Mouse (Mus musculus): ENCODE measurements around the gene Rps19. TPM values are rescaled to one million over a fixed set of nuclear protein-coding genes. Genes with fewer than 3 reads are reported as not detected.
A peak's percentile ranks its signal among the peaks of the same experiment; 100 is the strongest.
"Not testable (repeated sequence)": the region's sequence is repeated elsewhere in the genome, so short reads cannot be mapped to it uniquely, and the experiment has no call there.

Gene Rps19
- total and polyA plus RNA-seq, 3 experiments = 1,739 to 4,140 (median 2,094) TPM

DNA sequence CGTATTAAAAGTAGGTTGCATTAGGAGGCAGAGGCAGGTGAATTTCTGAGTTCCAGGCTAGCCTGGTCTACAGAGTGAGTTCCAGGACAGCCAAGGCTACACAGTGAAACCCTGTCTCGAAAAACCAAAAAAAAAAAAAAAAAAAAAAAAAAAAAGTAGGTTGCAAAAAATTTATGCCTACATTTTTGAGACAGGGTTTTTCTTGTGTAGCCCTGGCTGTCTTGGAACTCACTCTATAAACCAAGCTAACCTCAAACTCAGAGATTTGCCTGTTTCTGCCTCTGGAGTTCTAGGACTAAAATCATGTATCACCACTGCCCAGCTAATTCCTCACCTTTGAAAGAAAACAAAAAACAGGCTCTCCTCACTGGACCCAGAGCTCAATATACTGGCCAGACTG lies 11.6 kb downstream of the Rps19 start:
- H3K4me2 ChIP-seq (ENCODE audit: insufficient read depth, low read depth, poor library complexity, severe bottlenecking); in situ Hi-C loops (cut with MboI; ENCODE audit: low pct_ligation_motif_present, low pct_unique_long_range_greater_than_20kb, low sequenced_read_pairs); H3K9me3 ChIP-seq (replicated peaks; ENCODE audit: low read length); dilution Hi-C loops (cut with MboI; ENCODE audit: extremely low pct_ligation_motif_present, extremely low pct_unique_long_range_greater_than_20kb, low sequenced_read_pairs); H3K9ac ChIP-seq (ENCODE audit: insufficient read depth, low read depth); H3K4me3 ChIP-seq (replicated peaks in 1 of 3; ENCODE audit: low read depth in 2 of 3, low read length in 2 of 3, poor library complexity in 1 of 3); H3K27me3 ChIP-seq (replicated peaks); DNase-seq (ENCODE audit: extremely low read depth): not testable (repeated sequence)
- peak; percentile 59 for TF ChIP-seq ZNF384 (IDR thresholded peaks at IDR 0.05; ENCODE audit: low read depth, low read length)
- Histone ChIP-seq H3K4me1 (ENCODE audit: control insufficient read depth in 1 of 2, insufficient read depth in 2 of 2) (peaks cover 13 to 64% of the 10 kb centered on the region in 2 experiments), H3K36me3 (replicated peaks in 1 of 2; ENCODE audit: control insufficient read depth in 1 of 2, insufficient read depth in 1 of 2, low read length in 1 of 2) (peaks cover 15 to 23% of the 10 kb centered on the region in 2 experiments), H3K27ac (ENCODE audit: insufficient read depth, low read depth) (peak overlapping the region; percentile 82), H3K79me2 (replicated peaks; ENCODE audit: control insufficient read depth, extremely low read depth, insufficient read depth, poor library complexity, severe bottlenecking) (peaks cover 12% of the 10 kb centered on the region)

DNA sequence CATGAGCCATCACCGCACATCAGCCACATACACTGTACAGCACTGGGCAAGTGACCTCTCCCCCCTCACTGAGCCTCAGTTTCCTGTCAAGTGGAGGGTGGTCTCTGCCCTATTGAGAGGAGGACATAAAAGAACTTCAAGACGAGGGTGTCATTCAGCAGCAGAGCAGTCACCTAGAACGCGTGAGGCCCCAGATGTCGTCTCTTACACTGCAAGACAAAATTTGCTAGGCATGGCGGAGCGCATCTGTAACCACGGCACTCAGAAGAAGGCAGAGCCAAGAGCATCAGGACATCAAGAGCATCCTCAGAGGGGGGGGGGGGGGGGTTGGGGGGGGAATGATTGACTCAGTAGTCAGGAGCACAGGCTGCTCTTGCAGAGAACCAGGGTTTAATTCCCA lies 12.1 kb downstream of the Rps19 start:
- Histone ChIP-seq H3K4me3 (replicated peaks in 1 of 3; ENCODE audit: low read depth in 2 of 3, low read length in 2 of 3, poor library complexity in 1 of 3) (no peak overlapping the region), H3K36me3 (replicated peaks in 1 of 2; ENCODE audit: control insufficient read depth in 1 of 2, insufficient read depth in 1 of 2, low read length in 1 of 2) (peaks cover 16 to 26% of the 10 kb centered on the region in 2 experiments), H3K9ac (ENCODE audit: insufficient read depth, low read depth) (no peak overlapping the region), H3K4me2 (ENCODE audit: insufficient read depth, low read depth, poor library complexity, severe bottlenecking) (peak overlapping the region; percentile 5; the same call in 1 of the 2 replicates), H3K27ac (ENCODE audit: insufficient read depth, low read depth) (peak overlapping the region; percentile 82), H3K9me3 (replicated peaks; ENCODE audit: low read length) (peaks cover 4% of the 10 kb centered on the region), H3K27me3 (replicated peaks) (no peaks in the 10 kb centered on the region), H3K79me2 (replicated peaks; ENCODE audit: control insufficient read depth, extremely low read depth, insufficient read depth, poor library complexity, severe bottlenecking) (peaks cover 12% of the 10 kb centered on the region), H3K4me1 (ENCODE audit: control insufficient read depth in 1 of 2, insufficient read depth in 2 of 2) (peaks cover 14 to 64% of the 10 kb centered on the region in 2 experiments)
- in situ Hi-C loops (cut with MboI; ENCODE audit: low pct_ligation_motif_present, low pct_unique_long_range_greater_than_20kb, low sequenced_read_pairs) (no loop called here), dilution Hi-C loops (cut with MboI; ENCODE audit: extremely low pct_ligation_motif_present, extremely low pct_unique_long_range_greater_than_20kb, low sequenced_read_pairs) (no loop called here)
- no peak for TF ChIP-seq USF1 (IDR thresholded peaks at IDR 0.05; ENCODE audit: low read depth, low read length)
- no peak for TF ChIP-seq MAX (IDR thresholded peaks at IDR 0.05; ENCODE audit: low read length)
- TF ChIP-seq ZNF384 (IDR thresholded peaks at IDR 0.05; ENCODE audit: low read depth, low read length) = no peak
- TF ChIP-seq TBP (conservative IDR thresholded peaks at IDR 0.05; ENCODE audit: low read depth, low read length) = no peak
- no peak for TF ChIP-seq HCFC1 (IDR thresholded peaks at IDR 0.05; ENCODE audit: low read depth, low read length)
- TF ChIP-seq MAZ (IDR thresholded peaks at IDR 0.05; ENCODE audit: low read depth, low read length) = no peak
- no peak for TF ChIP-seq BHLHE40 (IDR thresholded peaks at IDR 0.05; ENCODE audit: low read depth, low read length)
- peak; percentile 70 for DNase-seq (ENCODE audit: extremely low read depth)

DNA sequence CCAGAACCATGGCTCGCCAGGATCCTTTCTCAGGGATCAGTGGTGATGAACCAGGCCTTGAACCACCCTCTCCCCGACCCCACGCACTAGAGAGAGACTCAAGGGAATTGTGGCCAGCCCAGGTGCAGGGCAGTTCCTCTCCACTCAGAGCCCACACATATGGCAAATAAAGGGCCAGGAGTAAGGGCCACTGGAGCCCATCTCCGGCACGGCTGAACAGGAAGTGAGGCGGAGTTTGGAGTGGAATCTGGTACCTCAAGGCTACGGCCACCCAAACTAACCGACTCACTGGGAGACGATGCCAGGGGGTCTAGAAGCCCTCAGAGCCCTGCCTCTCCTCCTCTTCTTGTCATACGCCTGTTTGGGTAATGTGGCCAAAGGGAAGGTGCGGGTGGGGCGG lies 13.1 kb downstream of the Rps19 start, which contains the start of gene Cd79a:
Gene Cd79a, plus strand, starts transcription at position 158 of the 400 bp plus-strand sequence.
- H3K79me2 ChIP-seq (replicated peaks; ENCODE audit: control insufficient read depth, extremely low read depth, insufficient read depth, poor library complexity, severe bottlenecking) = peaks cover 12% of the 10 kb centered on the region
- peaks cover 16 to 27% of the 10 kb centered on the region in 2 experiments for H3K36me3 ChIP-seq (replicated peaks in 1 of 2; ENCODE audit: control insufficient read depth in 1 of 2, insufficient read depth in 1 of 2, low read length in 1 of 2)
- H3K27ac ChIP-seq (ENCODE audit: insufficient read depth, low read depth) = peak within 1 kb of the TSS; percentile 82
- peaks cover 4% of the 10 kb centered on the region for H3K9me3 ChIP-seq (replicated peaks; ENCODE audit: low read length)
- peak within 1 kb of the TSS; percentile 73 for H3K9ac ChIP-seq (ENCODE audit: insufficient read depth, low read depth)
- peak within 1 kb of the TSS; percentile 64 for H3K4me2 ChIP-seq (ENCODE audit: insufficient read depth, low read depth, poor library complexity, severe bottlenecking)
- H3K27me3 ChIP-seq (replicated peaks) = no peaks in the 10 kb centered on the region
- H3K4me1 ChIP-seq (ENCODE audit: control insufficient read depth in 1 of 2, insufficient read depth in 2 of 2) = peaks cover 14 to 60% of the 10 kb centered on the region in 2 experiments
- dilution Hi-C loops (cut with MboI; ENCODE audit: extremely low pct_ligation_motif_present, extremely low pct_unique_long_range_greater_than_20kb, low sequenced_read_pairs) = no loop called here
- peak within 1 kb of the TSS; percentile 64 to 97 (median 77) for H3K4me3 ChIP-seq (replicated peaks in 1 of 3; ENCODE audit: low read depth in 2 of 3, low read length in 2 of 3, poor library complexity in 1 of 3)
- in situ Hi-C loops (cut with MboI; ENCODE audit: low pct_ligation_motif_present, low pct_unique_long_range_greater_than_20kb, low sequenced_read_pairs) = no loop called here
- peak; percentile 94 for DNase-seq (ENCODE audit: extremely low read depth)
- TF ChIP-seq HCFC1 (IDR thresholded peaks at IDR 0.05; ENCODE audit: low read depth, low read length) (peak; percentile 39), ZNF384 (IDR thresholded peaks at IDR 0.05; ENCODE audit: low read depth, low read length) (no peak), ETS1 (conservative IDR thresholded peaks at IDR 0.05; ENCODE audit: low read depth, low read length) (peak; percentile 78), ZC3H11A (IDR thresholded peaks at IDR 0.05; ENCODE audit: low read depth, low read length) (no peak), BHLHE40 (IDR thresholded peaks at IDR 0.05; ENCODE audit: low read depth, low read length) (peak; percentile 58), PAX5 (IDR thresholded peaks at IDR 0.05; ENCODE audit: low read length) (no peak), CHD2 (IDR thresholded peaks at IDR 0.05; ENCODE audit: low read length) (peak; percentile 70), JUN (IDR thresholded peaks at IDR 0.05; ENCODE audit: insufficient read depth, low read depth, low read length) (no peak), POLR2A (IDR thresholded peaks at IDR 0.05; ENCODE audit: low read depth, low read length) (peak; percentile 72), E2F4 (IDR thresholded peaks at IDR 0.05; ENCODE audit: insufficient replicate concordance, low read depth, low read length) (no peak), UBTF (IDR thresholded peaks at IDR 0.05; ENCODE audit: low read depth, low read length) (no peak), TBP (conservative IDR thresholded peaks at IDR 0.05; ENCODE audit: low read depth, low read length) (0 out of 2 replicates have a peak, but pooled peaks have one; percentile 26), ELF1 (IDR thresholded peaks at IDR 0.05; ENCODE audit: low read depth, low read length) (peak; percentile 79), GABPA (IDR thresholded peaks at IDR 0.05; ENCODE audit: insufficient replicate concordance, low read depth, low read length) (no peak), JUND (conservative IDR thresholded peaks at IDR 0.05; ENCODE audit: low read depth, low read length) (no peak), EP300 (IDR thresholded peaks at IDR 0.05; ENCODE audit: low read length) (peak; percentile 88), CTCF (conservative IDR thresholded peaks at IDR 0.05 in 1 of 2, IDR thresholded peaks at IDR 0.05 in 1 of 2; ENCODE audit: low read depth in 2 of 2, low read length in 2 of 2) (no peak), CHD1 (IDR thresholded peaks at IDR 0.05; ENCODE audit: low read depth, low read length) (no peak), USF2 (conservative IDR thresholded peaks at IDR 0.05; ENCODE audit: low read depth, low read length) (no peak), SIN3A (IDR thresholded peaks at IDR 0.05; ENCODE audit: low read length) (peak; percentile 68), MYC (IDR thresholded peaks at IDR 0.05; ENCODE audit: low read depth, low read length) (no peak; the same call in 1 of the 2 replicates), SMC3 (IDR thresholded peaks at IDR 0.05; ENCODE audit: low read depth, low read length) (no peak), MAX (IDR thresholded peaks at IDR 0.05; ENCODE audit: low read length) (peak; percentile 56; the same call in 1 of the 2 replicates), IRF4 (IDR thresholded peaks at IDR 0.05; ENCODE audit: low read depth, low read length) (peak; percentile 60)
